Mouse (Mus musculus): ENCODE measurements at regions not wholly inside any gene's neighbourhood (a gene's known extent, or its start where the extent isn't known, plus 50 kb on each side); places are given as distances from the start of the nearest gene placed in this dataset.

DNA sequence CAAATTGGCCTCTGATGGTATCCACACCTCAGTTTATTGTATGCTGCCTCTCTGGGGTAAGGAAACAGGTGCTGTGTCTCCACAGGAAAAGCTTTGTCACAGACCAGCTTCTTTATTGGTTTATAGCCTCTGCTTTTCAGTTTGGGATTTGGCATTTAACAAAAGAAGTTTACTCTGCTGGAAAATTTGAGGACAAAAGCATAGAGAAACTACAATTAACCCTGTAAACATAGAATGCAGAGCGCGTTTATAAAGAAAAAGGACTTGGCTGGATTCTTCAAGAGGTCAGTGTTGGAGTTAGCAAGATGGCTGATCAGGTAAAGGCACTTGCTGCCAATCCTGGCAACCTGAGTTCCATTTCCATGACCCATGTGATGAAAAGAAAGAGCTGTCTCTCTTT is 90.1 kb upstream of the Frmd4b start:
- TF ChIP-seq CTCF (IDR thresholded peaks at IDR 0.05; ENCODE audit: low read depth, low read length): no peak
- TF ChIP-seq POLR2A (IDR thresholded peaks at IDR 0.05; ENCODE audit: insufficient read depth, low read length): no peak

All from ES-Bruce4 (cell line).